Mouse (Mus musculus) liver, adult 2 months (tissue): Measurements from ENCODE around the gene Cyth1.

Source experiments
- CTCF ChIP-seq: fragments of 200-500 bp; IDR thresholded peaks from 2 replicates; pipeline ENCODE4 v1.5.1; 2011; ENCODE audit warnings: low read depth, low read length, control low read depth
- POLR2A ChIP-seq: fragments of 200-500 bp; IDR thresholded peaks from 2 replicates; pipeline ENCODE4 v1.6.1; 2011; ENCODE audit warnings: low read length, control low read depth; ENCODE audit not compliant: insufficient read depth; ENCODE audit errors: extremely low read depth

DNA sequence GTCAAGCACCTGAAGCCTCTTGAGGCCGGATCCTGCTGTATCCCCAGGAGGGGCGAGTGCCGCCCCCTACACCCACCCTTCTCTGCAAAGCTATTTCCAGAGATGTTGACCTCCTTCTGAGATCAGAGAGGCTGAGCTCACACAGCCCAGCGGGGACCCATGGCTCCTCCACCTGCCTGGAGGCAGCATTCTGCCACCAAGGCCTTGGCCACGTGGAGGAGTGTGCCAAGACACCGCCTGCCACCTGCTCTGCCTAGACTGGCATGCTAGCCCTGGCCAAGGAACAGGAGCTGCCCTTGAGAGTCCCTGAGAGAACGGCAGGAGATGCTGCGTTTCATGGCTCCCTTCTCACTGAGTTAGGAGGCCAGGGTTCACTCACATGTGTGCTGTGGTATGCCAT lies 83.8 kb downstream of the Cyth1 start:
- TF ChIP-seq POLR2A (no peak), CTCF (no peak)
